Mouse (Mus musculus): Measurements from ENCODE around the gene Oxsr1. TPM values are rescaled to one million over a fixed set of nuclear protein-coding genes. Genes with fewer than 3 reads are reported as not detected.
"Not testable (repeated sequence)": the region's sequence is repeated elsewhere in the genome, so short reads cannot be mapped to it uniquely, and the experiment has no call there.

Oxsr1 gene
- polyA plus RNA-seq, 1 experiment from 2014 or later = 19.9 TPM

- WGBS = 91% methylated on average over 1 of the region's 1 CpGs
- ATAC-seq (ENCODE audit: low FRiP score, low read depth); H3K27me3 ChIP-seq (replicated peaks); H3K4me1 ChIP-seq; H3K4me2 ChIP-seq (replicated peaks); H3K4me3 ChIP-seq; H3K9ac ChIP-seq; H3K9me3 ChIP-seq; H3K27ac ChIP-seq: not testable (repeated sequence)
- H3K36me3 ChIP-seq = peaks cover 59% of the 10 kb centered on the region
Measured at GRCm38 (mm10) chr9:119265373-119266120, 56.7 kb downstream of the Oxsr1 start.

GRCm38 (mm10) chr9:119263067-119263466, 59.2 kb downstream of the Oxsr1 start:
- Histone ChIP-seq H3K9ac (no peak overlapping the region), H3K27ac (no peak overlapping the region), H3K4me2 (replicated peaks) (no peak overlapping the region), H3K9me3 (no peaks in the 10 kb centered on the region), H3K4me3 (no peak overlapping the region), H3K36me3 (peaks cover 52% of the 10 kb centered on the region), H3K4me1 (no peaks in the 10 kb centered on the region), H3K27me3 (replicated peaks) (no peaks in the 10 kb centered on the region)
- 94% methylated on average over 4 of the region's 4 CpGs for WGBS
- ATAC-seq (ENCODE audit: low FRiP score, low read depth) = no peak

- peaks cover 49% of the 10 kb centered on the region for H3K36me3 ChIP-seq
- no peak for ATAC-seq (ENCODE audit: low FRiP score, low read depth)
Measured at GRCm38 (mm10) chr9:119260825-119261224, 61.4 kb downstream of the Oxsr1 start.

GRCm38 (mm10) chr9:119258785-119259184, 63.4 kb downstream of the Oxsr1 start:
- WGBS = 94% methylated on average over 2 of the region's 2 CpGs
- ATAC-seq (ENCODE audit: low FRiP score, low read depth) = no peak
- Histone ChIP-seq H3K36me3 (peaks cover 53% of the 10 kb centered on the region), H3K4me2 (replicated peaks) (no peak overlapping the region), H3K4me1 (no peaks in the 10 kb centered on the region), H3K9me3 (no peaks in the 10 kb centered on the region), H3K4me3 (no peak overlapping the region), H3K27ac (no peak overlapping the region), H3K27me3 (replicated peaks) (no peaks in the 10 kb centered on the region), H3K9ac (no peak overlapping the region)

More at GRCm38 (mm10) chr9:119260825-119261224, 61.4 kb downstream of the Oxsr1 start:
- Histone ChIP-seq H3K9ac (no peak overlapping the region), H3K27me3 (replicated peaks) (no peaks in the 10 kb centered on the region), H3K27ac (no peak overlapping the region), H3K4me3 (no peak overlapping the region), H3K4me1 (no peaks in the 10 kb centered on the region), H3K9me3 (no peaks in the 10 kb centered on the region), H3K4me2 (replicated peaks) (no peak overlapping the region)
- 96% methylated on average over 2 of the region's 2 CpGs for WGBS

- no peaks in the 10 kb centered on the region for H3K4me1 ChIP-seq
- H3K27ac ChIP-seq = no peak overlapping the region
- WGBS = 91% methylated on average over 5 of the region's 5 CpGs
- no peak for ATAC-seq (ENCODE audit: low FRiP score, low read depth)
- no peak overlapping the region for H3K4me3 ChIP-seq
- peaks cover 50% of the 10 kb centered on the region for H3K36me3 ChIP-seq
- H3K9me3 ChIP-seq = no peaks in the 10 kb centered on the region
- no peak overlapping the region for H3K9ac ChIP-seq
- H3K27me3 ChIP-seq (replicated peaks) = no peaks in the 10 kb centered on the region
- H3K4me2 ChIP-seq (replicated peaks) = no peak overlapping the region
Measured at GRCm38 (mm10) chr9:119258128-119258527, 64.1 kb downstream of the Oxsr1 start.

GRCm38 (mm10) chr9:119256161-119256560, 66.1 kb downstream of the Oxsr1 start:
- 95% methylated on average over 12 of the region's 12 CpGs for WGBS
- Histone ChIP-seq H3K9me3 (no peaks in the 10 kb centered on the region), H3K4me1 (no peaks in the 10 kb centered on the region), H3K4me2 (replicated peaks) (no peak overlapping the region), H3K9ac (no peak overlapping the region), H3K36me3 (peaks cover 39% of the 10 kb centered on the region), H3K4me3 (no peak overlapping the region), H3K27ac (no peak overlapping the region), H3K27me3 (replicated peaks) (no peaks in the 10 kb centered on the region)
- no peak for ATAC-seq (ENCODE audit: low FRiP score, low read depth)

GRCm38 (mm10) chr9:119255096-119255495, 67.1 kb downstream of the Oxsr1 start:
- peaks cover 43% of the 10 kb centered on the region for H3K36me3 ChIP-seq
- no peaks in the 10 kb centered on the region for H3K27me3 ChIP-seq (replicated peaks)
- ATAC-seq (ENCODE audit: low FRiP score, low read depth) = no peak
- WGBS = 91% methylated on average over 1 of the region's 1 CpGs
- no peaks in the 10 kb centered on the region for H3K9me3 ChIP-seq
- no peak overlapping the region for H3K9ac ChIP-seq
- no peaks in the 10 kb centered on the region for H3K4me1 ChIP-seq
- H3K27ac ChIP-seq = no peak overlapping the region
- H3K4me2 ChIP-seq (replicated peaks) = no peak overlapping the region
- no peak overlapping the region for H3K4me3 ChIP-seq

- Histone ChIP-seq H3K27ac (no peak overlapping the region), H3K4me3 (no peak overlapping the region), H3K36me3 (peaks cover 47% of the 10 kb centered on the region)
Measured at GRCm38 (mm10) chr9:119254187-119254586, 68.0 kb downstream of the Oxsr1 start.

GRCm38 (mm10) chr9:119247996-119248395, 74.2 kb downstream of the Oxsr1 start:
- no peak overlapping the region for H3K9ac ChIP-seq
- no peak overlapping the region for H3K4me2 ChIP-seq (replicated peaks)
- no peaks in the 10 kb centered on the region for H3K27me3 ChIP-seq (replicated peaks)
- no peak for ATAC-seq (ENCODE audit: low FRiP score, low read depth)
- H3K4me1 ChIP-seq = no peaks in the 10 kb centered on the region
- H3K4me3 ChIP-seq = no peak overlapping the region
- peaks cover 39% of the 10 kb centered on the region for H3K36me3 ChIP-seq
- 90% methylated on average over 5 of the region's 5 CpGs for WGBS
- no peaks in the 10 kb centered on the region for H3K9me3 ChIP-seq
- no peak overlapping the region for H3K27ac ChIP-seq

More at GRCm38 (mm10) chr9:119254187-119254586, 68.0 kb downstream of the Oxsr1 start:
- H3K9me3 ChIP-seq = no peaks in the 10 kb centered on the region
- H3K4me2 ChIP-seq (replicated peaks) = no peak overlapping the region
- 77% methylated on average over 2 of the region's 2 CpGs for WGBS
- no peaks in the 10 kb centered on the region for H3K4me1 ChIP-seq
- H3K27me3 ChIP-seq (replicated peaks) = no peaks in the 10 kb centered on the region
- no peak for ATAC-seq (ENCODE audit: low FRiP score, low read depth)
- no peak overlapping the region for H3K9ac ChIP-seq

- no peak for ATAC-seq (ENCODE audit: low FRiP score, low read depth)
- Histone ChIP-seq H3K36me3 (peaks cover 43% of the 10 kb centered on the region), H3K4me1 (no peaks in the 10 kb centered on the region), H3K9me3 (no peaks in the 10 kb centered on the region), H3K4me3 (no peak overlapping the region), H3K27ac (no peak overlapping the region), H3K27me3 (replicated peaks) (no peaks in the 10 kb centered on the region), H3K9ac (no peak overlapping the region), H3K4me2 (replicated peaks) (no peak overlapping the region)
- 91% methylated on average over 5 of the region's 5 CpGs for WGBS
Measured at GRCm38 (mm10) chr9:119246826-119247225, 75.4 kb downstream of the Oxsr1 start.

- 95% methylated on average over 3 of the region's 3 CpGs for WGBS
- ATAC-seq (ENCODE audit: low FRiP score, low read depth) = no peak
Measured at GRCm38 (mm10) chr9:119243981-119244380, 78.2 kb downstream of the Oxsr1 start.

GRCm38 (mm10) chr9:119241169-119241865, 80.9 kb downstream of the Oxsr1 start:
- no peak for ATAC-seq (ENCODE audit: low FRiP score, low read depth)
- no peaks in the 10 kb centered on the region; the same call in 1 of the 2 replicates for H3K4me1 ChIP-seq
- H3K27ac ChIP-seq = no peak overlapping the region
- H3K9ac ChIP-seq = no peak overlapping the region
- H3K4me3 ChIP-seq = no peak overlapping the region
- H3K4me2 ChIP-seq (replicated peaks) = no peak overlapping the region
- no peaks in the 10 kb centered on the region for H3K27me3 ChIP-seq (replicated peaks)
- no peaks in the 10 kb centered on the region for H3K9me3 ChIP-seq
- 84% methylated on average over 11 of the region's 11 CpGs for WGBS
- H3K36me3 ChIP-seq = peaks cover 47% of the 10 kb centered on the region

More at GRCm38 (mm10) chr9:119243981-119244380, 78.2 kb downstream of the Oxsr1 start:
- H3K36me3 ChIP-seq = peaks cover 48% of the 10 kb centered on the region
- no peak overlapping the region for H3K4me2 ChIP-seq (replicated peaks)
- H3K9ac ChIP-seq = no peak overlapping the region
- H3K9me3 ChIP-seq = no peaks in the 10 kb centered on the region
- no peak overlapping the region for H3K4me3 ChIP-seq
- H3K27me3 ChIP-seq (replicated peaks) = no peaks in the 10 kb centered on the region
- no peak overlapping the region for H3K27ac ChIP-seq
- H3K4me1 ChIP-seq = no peaks in the 10 kb centered on the region; the same call in 1 of the 2 replicates
